Mouse (Mus musculus): ENCODE measurements around the gene Olfr1391. TPM values are rescaled to one million over a fixed set of nuclear protein-coding genes. Genes with fewer than 3 reads are reported as not detected.
"Not testable (repeated sequence)": the region's sequence is repeated elsewhere in the genome, so short reads cannot be mapped to it uniquely, and the experiment has no call there.

Olfr1391 gene
- total RNA-seq (2021), result not detected
- long read RNA-seq, result 0 reads

GRCm38 (mm10) chr11:49322442-49322841 is at the start of gene Olfr1391:
TSS of gene Olfr1391 (plus strand) at chr11:49322742.
- no peak for DNase-seq (ENCODE audit: low spot score in 2 of 2)

GRCm38 (mm10) chr11:49273834-49274519 is 48.6 kb upstream of the Olfr1391 start:
- DNase-seq (ENCODE audit: low spot score in 2 of 2), result no peak

GRCm38 (mm10) chr11:49278222-49278621 is 44.3 kb upstream of the Olfr1391 start, which contains the start of gene Olfr1393:
TSS of gene Olfr1393 (plus strand) at chr11:49278304.
- DNase-seq (ENCODE audit: low spot score in 2 of 2), result no peak

- not testable (repeated sequence) for DNase-seq (ENCODE audit: low spot score in 2 of 2)
Measured at GRCm38 (mm10) chr11:49284982-49285381, 37.6 kb upstream of the Olfr1391 start, which contains the start of gene Olfr1392. TSS of gene Olfr1392 (plus strand) at chr11:49285282.

- no peak for DNase-seq (ENCODE audit: low spot score in 2 of 2)
Measured at GRCm38 (mm10) chr11:49287251-49287650, 35.3 kb upstream of the Olfr1391 start.

GRCm38 (mm10) chr11:49292777-49293176 is 29.8 kb upstream of the Olfr1391 start:
- no peak for DNase-seq (ENCODE audit: low spot score in 2 of 2)

- no peak for DNase-seq (ENCODE audit: low spot score in 2 of 2)
Measured at GRCm38 (mm10) chr11:49304441-49304840, 18.1 kb upstream of the Olfr1391 start, which contains the start of gene Olfr10. TSS of gene Olfr10 (plus strand) at chr11:49304741.

GRCm38 (mm10) chr11:49308547-49308946 is 14.0 kb upstream of the Olfr1391 start:
- not testable (repeated sequence) for DNase-seq (ENCODE audit: low spot score in 2 of 2)

GRCm38 (mm10) chr11:49326726-49327125 is 4.2 kb downstream of the Olfr1391 start:
- DNase-seq (ENCODE audit: low spot score in 2 of 2), result no peak

- DNase-seq (ENCODE audit: low spot score in 2 of 2), result no peak
Measured at GRCm38 (mm10) chr11:49329686-49330085, 7.1 kb downstream of the Olfr1391 start.

- no peak for DNase-seq (ENCODE audit: low spot score in 2 of 2)
Measured at GRCm38 (mm10) chr11:49334888-49335287, 12.3 kb downstream of the Olfr1391 start, which contains the start of gene Olfr1390. TSS of gene Olfr1390 (plus strand) at chr11:49335188.

- DNase-seq (ENCODE audit: low spot score in 2 of 2), result no peak
Measured at GRCm38 (mm10) chr11:49337150-49337832, 14.7 kb downstream of the Olfr1391 start.

Other genes with a start within 250 kb of the Olfr1391 start
- under 1 TPM; 0.21 to 0.62 TPM for gene Ifi47, start 246.2 kb upstream of the Olfr1391 start, total RNA-seq (2021)
- gene Olfr1396, start 207.9 kb upstream of the Olfr1391 start, total RNA-seq (2021), result not detected
- gene Olfr1395, start 180.5 kb upstream of the Olfr1391 start, total RNA-seq (2021), result not detected
- gene Olfr1394, start 168.4 kb upstream of the Olfr1391 start, total RNA-seq (2021), result not detected
- under 1 TPM; 0.30 to 0.40 TPM for gene Btnl9, start 135.6 kb upstream of the Olfr1391 start, total RNA-seq (2021)
- 10 to 100 TPM; 33.9 to 36.4 TPM for gene Zfp62, start 119.5 kb upstream of the Olfr1391 start, total RNA-seq (2021)
- gene Mgat1, start 78.6 kb upstream of the Olfr1391 start, total RNA-seq (2021), result 10 to 100 TPM; 43.9 to 50.2 TPM
- not detected for gene Olfr1393, start 44.4 kb upstream of the Olfr1391 start, total RNA-seq (2021)
- under 1 TPM; 0.11 to 0.14 TPM for gene Olfr1392, start 37.5 kb upstream of the Olfr1391 start, total RNA-seq (2021)
- gene Olfr10, start 18.0 kb upstream of the Olfr1391 start, total RNA-seq (2021), result under 1 TPM in 1 of 2 experiments, not detected in 1; 0.25 TPM
- gene Olfr1390, start 12.4 kb downstream of the Olfr1391 start, total RNA-seq (2021), result not detected
- gene Olfr1389, start 100.3 kb downstream of the Olfr1391 start, total RNA-seq (2021), result not detected
- gene Olfr1388, start 113.9 kb downstream of the Olfr1391 start, total RNA-seq (2021), result under 1 TPM; 0.42 to 0.66 TPM
- not detected for gene Olfr1387, start 132.6 kb downstream of the Olfr1391 start, total RNA-seq (2021)
- not detected for gene Olfr1386, start 142.3 kb downstream of the Olfr1391 start, total RNA-seq (2021)
- under 1 TPM in 1 of 2 experiments, not detected in 1; 0.11 TPM for gene Olfr1385, start 166.3 kb downstream of the Olfr1391 start, total RNA-seq (2021)
- gene Olfr1384, start 184.0 kb downstream of the Olfr1391 start, total RNA-seq (2021), result not detected
- under 1 TPM; 0.46 to 0.56 TPM for gene Olfr1383, start 196.9 kb downstream of the Olfr1391 start, total RNA-seq (2021)
- gene Olfr1382, start 205.5 kb downstream of the Olfr1391 start, total RNA-seq (2021), result not detected
- not detected for gene Olfr1381, start 220.7 kb downstream of the Olfr1391 start, total RNA-seq (2021)
- gene Olfr1380, start 234.1 kb downstream of the Olfr1391 start, total RNA-seq (2021), result not detected

Measured in layer of hippocampus, postnatal 10 days (tissue).